Mouse (Mus musculus): Measurements from ENCODE around the gene Jarid2.
"Not testable (repeated sequence)": the region's sequence is repeated elsewhere in the genome, so short reads cannot be mapped to it uniquely, and the experiment has no call there.

Jarid2 gene

DNA sequence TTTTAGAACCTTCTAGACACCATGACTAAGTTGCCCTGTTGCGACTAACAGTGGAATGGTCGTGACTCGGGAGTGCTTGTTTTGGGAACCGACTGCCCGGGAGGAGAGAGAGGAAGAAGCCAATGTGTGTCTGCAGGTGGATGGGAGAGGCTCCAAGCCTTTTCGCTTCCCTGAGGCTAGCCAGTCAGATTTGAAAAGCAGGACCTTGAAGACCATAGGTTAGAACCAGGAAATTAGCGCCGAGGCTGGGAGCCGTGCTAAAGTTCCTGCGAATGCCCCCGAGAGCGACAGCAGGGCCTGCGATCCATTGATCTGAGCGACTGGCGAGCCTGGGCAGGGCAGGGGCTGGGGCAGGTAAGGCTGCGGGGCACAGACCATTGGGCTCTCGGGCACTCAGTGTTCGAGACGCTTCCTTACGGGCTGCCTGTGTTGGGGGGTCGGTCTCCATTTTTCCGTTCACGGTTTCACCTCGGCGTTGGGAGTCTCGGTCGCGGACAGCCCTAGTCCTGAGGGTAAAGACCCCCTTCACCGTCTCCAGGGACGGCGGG is at the start of gene Jarid2:
Gene Jarid2, plus strand, starts transcription at position 51 of the 548 bp plus-strand sequence.
- no peak for DNase-seq (ENCODE audit: low spot score)

DNA sequence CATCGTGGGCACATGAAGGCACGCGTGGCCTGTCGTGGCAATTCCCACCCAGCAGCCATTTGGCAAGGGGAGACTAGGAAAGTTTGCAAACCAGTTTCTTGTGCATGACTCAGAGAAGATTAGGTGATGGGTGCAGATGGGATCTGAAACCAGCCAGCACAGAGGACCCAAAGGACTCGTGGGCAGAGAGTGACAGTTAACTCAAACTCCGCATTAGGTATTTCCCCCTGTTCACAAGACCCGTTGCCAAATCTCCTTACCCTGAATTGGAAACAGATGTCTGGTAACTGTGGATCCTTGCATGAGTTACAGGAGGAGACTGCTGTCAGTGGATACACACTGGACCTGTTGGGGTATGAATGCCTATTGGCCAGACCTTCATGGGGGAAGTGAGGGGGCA is 48.2 kb upstream of the Jarid2 start:
- DNase-seq (ENCODE audit: low spot score): no peak

DNA sequence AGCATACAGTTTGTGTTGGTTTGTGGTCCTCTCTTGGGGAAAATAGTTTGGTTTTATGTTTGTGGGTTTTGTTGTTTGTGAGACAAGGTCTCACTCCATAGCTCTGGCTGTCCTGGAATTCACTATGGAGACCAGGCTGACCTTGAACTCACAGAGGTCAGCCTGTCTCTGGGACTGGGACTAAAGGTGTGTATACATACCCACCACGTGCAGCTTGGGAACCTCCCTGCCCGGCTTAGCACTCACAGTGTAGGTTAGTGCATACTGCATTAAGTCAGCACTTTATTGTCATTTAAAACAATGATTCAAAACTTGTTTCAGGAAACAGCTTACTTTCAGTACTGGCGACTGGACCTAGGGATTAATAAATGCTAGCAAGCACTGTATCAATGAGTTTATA is 41.1 kb upstream of the Jarid2 start:
- no peak for DNase-seq (ENCODE audit: low spot score)

DNA sequence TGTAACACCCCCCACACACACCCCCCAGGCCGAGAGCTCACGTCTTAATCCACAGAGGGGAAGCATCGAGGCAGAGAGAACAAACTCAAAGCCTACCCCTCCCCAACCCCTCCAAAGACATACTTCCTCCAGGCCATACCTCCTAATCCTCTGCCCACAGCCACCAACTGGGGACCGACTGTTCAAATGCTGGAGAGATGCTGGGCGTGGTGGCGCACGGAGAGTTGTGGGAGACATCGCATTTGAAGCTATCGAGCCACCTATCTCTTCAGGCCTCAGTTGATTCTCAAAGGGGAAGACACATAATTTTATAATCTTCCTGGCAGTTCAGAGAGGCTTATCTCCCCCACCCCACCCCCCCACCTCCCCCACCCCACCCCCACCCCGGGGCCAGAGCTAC is 31.6 kb upstream of the Jarid2 start:
- DNase-seq (ENCODE audit: low spot score): no peak

DNA sequence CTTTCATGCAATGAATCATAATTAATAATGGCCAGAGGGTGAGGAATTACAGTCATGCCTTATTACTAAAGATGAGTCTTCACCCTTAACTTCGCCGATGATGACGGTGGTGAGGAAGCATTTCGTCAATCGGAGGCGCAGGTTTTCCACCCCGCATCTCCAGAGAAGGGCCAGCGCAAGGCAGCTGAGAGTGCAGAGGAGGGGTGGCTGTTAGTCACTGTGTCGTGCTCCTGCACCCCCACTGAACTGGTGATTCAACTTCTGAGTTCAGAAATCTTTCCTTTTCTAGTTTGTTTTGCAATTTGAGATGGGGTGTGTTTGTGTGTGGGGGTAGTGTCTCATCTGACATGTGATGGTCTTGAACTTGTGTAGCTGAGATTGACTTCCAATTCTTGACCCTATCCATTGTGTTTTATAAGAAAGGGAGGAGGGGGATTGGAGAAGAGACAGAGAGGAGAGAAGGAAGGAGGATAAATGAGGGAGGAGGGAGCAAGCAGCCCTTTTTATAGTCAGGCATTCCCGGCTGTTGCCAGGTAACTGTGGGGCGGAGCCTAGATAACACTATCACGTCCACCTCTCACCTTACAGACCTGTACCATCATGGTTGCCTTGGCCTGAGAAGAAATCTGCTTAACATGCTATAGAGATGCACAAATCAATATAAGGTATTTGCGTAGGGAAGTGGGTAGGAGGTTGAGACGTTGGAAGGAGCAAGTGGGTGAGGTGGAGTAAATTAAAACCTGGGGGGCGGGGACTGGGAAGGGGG is 25.1 kb upstream of the Jarid2 start:
- DNase-seq (ENCODE audit: low spot score): no peak

DNA sequence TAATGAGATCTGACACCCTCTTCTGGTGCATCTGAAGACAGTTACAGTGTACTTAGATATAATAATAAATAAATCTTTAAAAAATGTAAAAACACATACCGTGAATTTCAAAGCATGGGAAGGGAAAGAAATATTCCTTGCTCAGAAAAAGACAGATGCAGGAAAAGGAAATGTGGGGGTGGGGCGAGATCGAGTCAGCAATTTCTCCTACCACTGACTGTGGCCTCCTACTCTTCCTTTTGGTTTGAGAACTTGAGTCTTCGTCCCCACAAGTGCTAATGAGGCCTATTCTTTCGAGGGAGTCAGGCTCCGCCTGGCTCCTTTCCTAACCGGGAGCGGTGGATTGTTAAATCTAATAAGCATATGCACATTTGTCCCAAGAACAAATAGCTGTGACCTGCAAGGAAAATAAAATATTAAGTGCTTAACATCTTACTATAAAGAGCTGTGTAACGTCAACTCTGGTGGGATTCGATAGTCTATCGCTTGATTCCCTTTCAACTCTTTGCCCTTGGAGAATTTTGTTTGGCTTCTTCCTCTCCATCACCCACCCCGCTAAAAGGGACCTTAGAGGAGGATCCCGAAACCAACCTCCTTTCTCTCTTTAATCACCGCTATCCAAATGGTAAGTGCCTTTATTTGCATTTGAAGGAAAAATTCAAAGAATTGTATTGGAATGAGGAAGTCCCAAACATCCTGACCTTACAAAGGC is 24.1 kb upstream of the Jarid2 start:
- no peak for DNase-seq (ENCODE audit: low spot score)

DNA sequence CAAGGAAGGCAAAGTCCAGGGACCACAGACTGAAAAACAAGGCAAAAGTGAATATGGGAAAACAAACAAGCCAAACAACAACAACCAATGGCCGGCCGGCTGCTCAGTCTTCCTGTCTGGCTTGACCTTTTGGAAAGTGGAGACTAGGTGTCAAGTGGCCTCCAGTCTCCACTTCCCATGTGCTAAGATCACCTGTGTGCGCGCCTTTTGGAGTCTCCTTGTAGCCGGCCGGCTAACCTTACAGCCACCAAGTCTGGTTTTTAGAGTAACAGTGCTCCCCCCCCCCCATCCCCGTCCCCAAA is 23.6 kb upstream of the Jarid2 start:
- DNase-seq (ENCODE audit: low spot score): no peak

DNA sequence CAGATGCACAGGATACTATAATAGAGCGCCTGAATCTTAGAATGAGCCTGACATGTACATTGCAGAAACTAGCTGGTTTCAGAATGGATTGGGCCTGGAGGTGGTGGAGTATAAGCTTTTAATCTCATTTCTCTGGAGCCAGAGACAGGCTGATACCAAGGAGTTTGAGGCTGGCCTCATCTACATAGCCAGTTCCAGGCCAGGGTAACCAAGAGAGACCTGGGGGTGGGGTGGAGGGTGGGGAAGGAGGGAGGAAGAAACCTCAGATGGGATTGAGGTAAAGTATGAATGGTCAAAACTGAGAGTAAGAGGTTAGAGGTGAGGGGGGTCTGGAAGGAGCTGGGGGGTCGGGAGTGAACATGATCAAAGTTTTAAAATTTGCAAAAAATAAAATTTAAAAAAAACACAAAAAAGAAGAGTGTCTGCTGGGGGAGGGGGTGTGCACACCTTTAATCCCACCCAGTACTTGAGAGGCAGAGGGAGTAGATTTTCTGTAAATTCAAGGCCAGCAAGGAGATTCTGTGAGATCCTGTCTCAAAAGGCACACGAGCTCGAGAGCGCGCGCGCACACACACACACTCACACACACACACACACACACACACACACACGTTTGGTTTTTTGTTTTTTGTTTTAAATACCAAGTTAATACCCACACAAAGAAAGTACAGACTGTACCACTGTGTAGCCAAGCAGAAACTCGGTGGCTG is 22.9 kb upstream of the Jarid2 start:
- DNase-seq (ENCODE audit: low spot score): no peak

DNA sequence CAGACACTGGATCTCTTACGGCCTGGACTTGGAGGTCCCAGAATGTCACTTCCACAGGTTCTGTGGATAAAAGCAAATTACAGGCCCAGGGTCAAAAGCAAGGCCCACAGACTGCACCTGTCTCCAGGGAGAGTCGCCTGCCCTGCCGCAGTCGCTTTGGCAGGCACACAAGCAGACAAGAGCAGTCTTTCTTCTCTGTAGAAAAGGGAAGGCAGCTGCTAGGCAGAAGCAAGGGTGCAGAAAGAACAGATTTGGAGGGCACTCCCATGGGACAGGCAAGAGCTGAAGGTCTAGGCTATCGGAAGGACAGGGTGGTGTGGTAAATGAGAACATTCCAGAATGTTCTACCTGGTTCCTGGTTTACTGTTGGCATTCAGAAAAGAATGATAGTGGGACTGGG is 22.1 kb upstream of the Jarid2 start:
- no peak for DNase-seq (ENCODE audit: low spot score)

DNA sequence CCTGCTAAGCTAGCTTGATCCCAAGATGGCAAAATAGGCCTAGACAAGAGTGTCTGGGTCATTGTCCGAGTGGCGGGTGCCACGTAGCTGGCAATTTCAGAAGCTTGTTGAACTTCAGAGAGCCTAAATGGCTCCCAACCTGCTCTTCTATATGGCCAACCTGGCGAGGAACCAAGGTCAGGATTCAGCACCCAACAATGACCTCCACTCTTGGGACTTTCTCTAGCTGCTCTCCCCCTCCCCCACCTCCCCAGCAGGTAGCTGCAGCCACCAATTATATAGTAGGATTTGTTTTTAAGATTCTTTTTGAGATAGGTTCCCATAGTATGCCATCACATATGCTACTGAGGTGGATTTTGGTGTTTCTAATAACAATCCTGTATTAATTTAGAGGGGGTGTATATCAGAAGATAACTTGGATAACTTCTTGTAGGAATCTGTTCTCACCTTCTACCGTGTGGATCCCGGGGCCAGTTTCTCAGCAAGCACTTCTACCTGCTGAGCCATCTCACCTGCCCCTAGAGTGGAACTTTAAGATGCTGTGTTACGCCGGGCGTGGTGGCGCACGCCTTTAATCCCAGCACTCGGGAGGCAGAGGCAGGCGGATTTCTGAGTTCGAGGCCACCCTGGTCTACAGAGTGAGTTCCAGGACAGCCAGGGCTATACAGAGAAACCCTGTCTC is 20.8 kb upstream of the Jarid2 start:
- DNase-seq (ENCODE audit: low spot score): no peak

DNA sequence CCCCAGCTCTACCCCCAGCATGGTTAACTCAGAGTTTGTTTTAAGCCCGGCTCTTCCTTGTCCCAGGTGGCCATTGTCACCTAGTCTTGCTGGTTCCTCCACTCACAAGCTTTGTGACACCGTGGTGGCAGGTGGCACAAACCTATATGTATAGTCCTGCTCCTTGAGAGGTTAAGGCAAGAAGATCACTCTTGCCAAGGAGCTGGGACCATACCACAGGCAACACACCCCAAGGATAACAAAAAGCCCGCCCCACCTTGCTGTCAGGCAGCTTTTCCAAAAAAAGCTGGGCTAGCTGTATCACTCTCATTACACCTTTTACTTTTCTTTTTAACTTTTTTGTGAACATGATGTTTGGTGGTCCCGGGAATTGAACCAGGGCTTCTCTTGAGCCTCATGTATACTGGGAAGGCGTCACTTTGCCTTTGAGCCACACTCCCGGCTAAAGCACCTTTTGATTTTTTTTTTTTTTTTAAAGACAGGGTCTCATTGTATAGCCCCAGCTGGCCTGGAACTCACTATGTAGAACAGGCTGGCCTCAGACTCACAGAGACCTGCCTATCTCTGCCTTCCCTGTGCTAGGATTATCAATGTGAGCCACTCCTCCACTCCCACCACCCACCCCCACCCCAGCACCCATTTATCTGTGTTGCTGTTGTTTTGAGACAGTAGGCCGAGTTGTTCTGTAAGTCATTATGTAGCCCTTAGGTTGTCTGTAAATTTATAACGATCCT is 19.4 kb upstream of the Jarid2 start:
- no peak for DNase-seq (ENCODE audit: low spot score)

DNA sequence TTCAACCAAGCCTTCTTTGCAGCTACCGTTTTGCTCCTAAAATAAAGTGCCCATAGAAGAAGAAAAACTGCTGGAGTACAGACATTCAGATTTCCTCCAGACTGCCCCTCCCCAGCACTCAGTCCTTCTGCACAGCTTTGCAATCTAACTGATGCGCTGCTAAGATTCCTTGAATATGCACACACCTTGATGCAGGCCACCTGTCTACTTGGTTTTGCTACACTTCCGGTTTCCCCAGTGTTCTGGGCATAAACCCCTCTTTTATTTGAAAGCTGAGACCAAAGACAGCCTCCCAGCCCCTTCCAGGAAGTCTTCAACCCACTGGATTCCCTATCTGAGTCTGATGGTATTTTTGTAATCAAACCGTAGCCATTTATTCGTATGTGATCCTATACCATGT is 18.2 kb upstream of the Jarid2 start:
- DNase-seq (ENCODE audit: low spot score): no peak

DNA sequence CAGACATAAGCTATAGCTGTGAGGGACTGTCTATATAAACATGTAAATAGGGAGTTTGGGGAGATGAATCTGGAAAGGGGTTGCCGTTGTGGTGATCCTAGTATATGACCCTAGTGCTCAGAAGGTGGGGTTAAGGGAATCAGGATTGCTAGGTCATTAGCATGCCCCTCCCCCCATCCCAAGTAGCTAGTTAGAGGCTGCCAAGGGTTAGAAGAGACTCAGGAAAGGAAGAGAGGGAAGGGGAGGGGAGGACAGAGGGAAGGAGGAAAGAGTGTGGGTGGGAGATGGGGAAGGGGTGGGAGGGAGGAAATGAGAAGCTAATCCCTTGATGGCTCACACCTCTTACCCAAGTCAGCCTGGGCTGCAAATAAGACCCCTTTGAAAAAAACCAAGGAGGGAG is 17.4 kb upstream of the Jarid2 start:
- no peak for DNase-seq (ENCODE audit: low spot score)

DNA sequence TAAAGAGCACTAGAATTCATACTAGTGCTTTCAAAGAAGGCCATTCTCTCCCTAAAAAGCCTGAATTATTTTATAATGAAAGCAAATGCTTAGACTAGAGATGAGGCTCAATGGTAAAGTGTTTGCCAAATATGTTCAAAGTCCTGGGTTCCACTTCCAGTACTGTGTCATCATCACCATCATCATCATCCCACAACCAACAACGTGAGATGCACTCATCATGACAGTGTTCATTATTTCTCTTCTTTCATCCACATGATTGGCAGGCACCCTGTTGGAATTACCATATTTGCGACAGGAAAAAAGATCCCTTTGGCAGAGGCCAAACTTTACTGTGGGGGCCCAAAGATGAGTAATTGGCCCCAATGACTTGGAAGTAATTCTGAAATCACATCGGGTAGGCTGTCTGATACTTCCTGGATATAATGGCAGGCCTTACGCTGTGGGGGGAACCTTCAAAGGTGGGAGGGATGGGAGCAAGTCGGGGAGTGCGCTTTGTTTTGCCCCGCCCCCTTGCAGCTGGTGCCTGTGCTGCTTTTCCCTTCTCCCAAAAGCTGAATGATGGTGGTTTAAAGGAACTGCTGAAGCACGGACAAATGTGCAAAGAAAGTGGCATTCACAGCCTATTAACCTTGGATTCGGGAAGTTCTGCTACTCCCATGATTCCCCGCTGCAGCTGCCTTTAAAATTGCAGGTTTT is 13.9 kb upstream of the Jarid2 start:
- no peak for DNase-seq (ENCODE audit: low spot score)

DNA sequence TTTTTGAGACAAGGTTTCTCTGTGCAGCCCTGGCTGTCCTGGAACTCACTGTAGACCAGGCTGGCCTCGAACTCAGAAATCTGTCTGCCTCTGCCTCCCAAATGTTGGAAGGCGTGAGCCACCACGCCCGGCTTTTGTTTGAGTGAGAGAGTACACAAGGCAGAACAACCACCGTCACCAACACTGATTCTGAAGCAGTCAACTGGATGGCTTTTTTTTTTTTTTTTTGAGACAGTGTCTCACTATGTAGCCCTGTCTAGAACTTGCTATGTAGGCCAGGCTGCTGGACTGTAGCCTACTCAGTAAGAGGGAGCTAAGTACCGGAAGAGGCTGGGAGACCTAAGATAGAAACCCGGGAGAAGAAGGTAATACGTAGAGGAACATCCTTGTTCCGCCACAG is 11.4 kb upstream of the Jarid2 start:
- DNase-seq (ENCODE audit: low spot score): no peak

DNA sequence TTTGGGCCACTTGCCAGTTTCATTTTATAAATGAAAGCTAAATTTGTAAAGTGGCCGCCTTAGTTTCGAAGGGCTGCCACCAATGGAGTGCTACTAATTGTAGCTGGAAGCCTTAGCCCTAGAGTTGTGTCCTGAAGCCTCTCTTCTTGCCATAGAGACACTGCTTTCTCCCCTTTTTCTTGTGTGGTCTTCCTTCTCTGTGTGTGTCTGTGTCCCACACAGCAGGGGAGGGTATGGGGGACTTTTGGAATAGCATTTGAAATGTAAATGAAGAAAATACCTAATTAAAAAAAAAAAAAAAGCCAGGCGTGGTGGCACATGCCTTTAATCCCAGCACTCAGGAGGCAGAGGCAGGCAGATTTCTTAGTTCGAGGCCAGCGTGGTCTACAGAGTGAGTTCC is 10.8 kb upstream of the Jarid2 start:
- DNase-seq (ENCODE audit: low spot score): not testable (repeated sequence)

DNA sequence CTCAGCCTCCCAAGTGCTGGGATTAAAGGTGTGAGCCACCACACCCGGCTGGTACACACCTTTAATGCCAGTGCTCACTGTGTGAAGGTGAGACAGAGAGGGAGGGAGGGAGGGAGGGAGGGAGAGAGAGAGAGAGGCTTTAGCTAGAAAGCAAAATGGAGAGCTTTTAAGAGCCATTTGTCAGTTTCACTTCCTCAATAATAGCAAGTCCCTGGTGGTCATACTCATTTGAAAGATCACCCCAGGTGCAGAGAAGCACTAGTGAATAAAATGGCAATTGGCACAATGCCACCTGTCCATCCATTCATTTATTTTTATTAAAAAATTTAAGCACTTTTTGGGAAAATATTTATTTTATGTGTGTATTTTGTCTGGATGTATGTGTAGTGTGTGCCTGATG is 9.2 kb upstream of the Jarid2 start:
- DNase-seq (ENCODE audit: low spot score): no peak

DNA sequence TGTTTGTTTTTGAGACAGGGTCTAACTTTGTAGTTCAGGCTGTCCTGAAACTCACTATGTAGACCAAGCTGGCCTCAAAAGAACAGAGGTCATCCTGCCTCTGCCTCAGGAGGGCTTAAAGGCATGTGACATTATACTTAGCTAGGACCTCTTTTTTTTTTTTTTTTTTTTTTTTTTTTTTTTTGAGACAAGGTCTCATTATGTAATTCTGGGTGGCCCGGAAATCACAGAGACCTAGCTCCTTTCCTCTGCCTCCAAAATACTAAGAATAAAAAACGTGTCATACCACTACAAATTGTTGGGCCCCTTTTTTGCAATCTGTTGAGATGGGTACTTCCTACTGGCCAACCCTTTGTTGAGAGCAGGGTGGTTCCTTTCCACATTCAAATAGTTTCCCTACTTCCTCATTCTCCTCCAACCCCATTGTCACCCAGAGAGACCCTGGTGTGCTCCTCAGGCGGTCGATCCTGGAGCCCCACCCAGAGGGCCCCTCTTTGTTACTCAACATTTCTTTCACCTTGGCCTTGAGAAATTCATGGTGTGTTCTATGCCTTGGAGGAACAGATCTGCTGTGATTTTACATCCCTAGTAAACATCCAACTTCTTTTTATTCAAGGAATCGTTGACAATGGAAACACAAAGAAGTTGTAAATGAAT is 7.3 kb upstream of the Jarid2 start:
- DNase-seq (ENCODE audit: low spot score): no peak

DNA sequence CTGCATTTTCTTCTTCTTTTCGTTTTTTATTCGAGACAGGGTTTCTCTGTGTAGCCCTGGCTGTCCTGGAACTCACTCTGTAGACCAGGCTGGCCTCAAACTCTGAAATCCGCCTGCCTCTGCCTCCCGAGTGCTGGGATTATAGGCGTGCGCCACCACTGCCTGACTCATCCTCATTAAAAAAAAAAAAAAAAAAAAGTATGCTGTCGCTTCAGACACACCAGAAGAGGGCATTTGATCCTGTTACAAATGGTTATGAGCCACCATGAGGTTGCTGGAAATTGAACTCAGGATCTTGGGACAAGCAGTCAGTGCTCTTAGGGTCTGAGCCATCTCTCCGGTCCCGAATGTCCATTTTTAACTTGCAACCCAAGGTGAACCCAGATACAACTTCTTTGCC is 5.8 kb upstream of the Jarid2 start:
- DNase-seq (ENCODE audit: low spot score): not testable (repeated sequence)

DNA sequence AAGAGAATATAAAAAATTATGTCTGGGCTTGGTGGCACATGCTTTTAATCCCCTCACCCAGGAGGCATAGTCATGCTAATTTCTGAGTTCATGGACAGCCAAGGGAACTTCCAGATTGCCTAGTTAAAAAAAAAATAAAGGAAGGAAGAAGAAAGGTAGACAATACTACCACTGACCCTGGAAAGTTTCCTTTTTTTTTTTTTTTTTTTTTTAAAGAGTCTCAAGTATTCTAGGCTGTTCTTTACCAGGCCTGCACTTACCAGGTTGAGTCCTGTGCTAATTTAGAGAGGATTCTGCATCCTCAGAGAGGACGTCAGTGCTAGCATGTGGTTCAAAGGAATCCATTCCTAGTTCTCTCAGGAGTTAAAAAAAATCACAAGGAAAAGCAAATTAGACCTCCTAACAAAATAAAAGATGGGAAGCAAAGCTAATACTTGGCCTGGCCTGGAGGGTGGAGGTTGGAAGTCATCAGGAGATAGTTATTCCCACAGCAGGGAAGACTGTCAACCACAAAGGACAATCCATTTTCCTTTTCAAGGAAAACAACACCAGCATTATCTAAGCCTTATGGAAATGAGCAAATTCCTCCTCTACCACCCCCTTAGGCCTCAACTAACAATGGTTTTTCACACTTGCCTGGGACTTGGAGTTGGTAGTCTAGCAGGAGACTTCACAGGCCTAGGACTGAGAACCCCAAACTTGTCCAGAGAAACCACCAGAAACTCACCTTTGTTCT is 961 bp upstream of the Jarid2 start:
- DNase-seq (ENCODE audit: low spot score): no peak

Data from urinary bladder, postnatal 10 days (tissue).